Mouse (Mus musculus): ENCODE results near the gene Vps13d.

- TF ChIP-seq CTCF (IDR thresholded peaks at IDR 0.05; ENCODE audit: insufficient read depth, low read depth, low read length) (no peak), POLR2A (IDR thresholded peaks at IDR 0.05; ENCODE audit: insufficient read depth, low read depth, low read length) (no peak)
Measured at GRCm38 (mm10) chr4:145009934-145010333, 184.9 kb downstream of the Vps13d start.
